Mouse (Mus musculus) limb, embryonic 12.5 days (tissue): Measurements from ENCODE around the gene Daam2. TPM values are rescaled to one million over a fixed set of nuclear protein-coding genes. Genes with fewer than 3 reads are reported as not detected.
"Not testable (repeated sequence)": the region's sequence is repeated elsewhere in the genome, so short reads cannot be mapped to it uniquely, and the experiment has no call there.

Experiments
- ATAC-seq: fragments of 200-750 bp; cut with Nextera tagmentation; 2 replicates; pipeline ENCODE4 v1.8.0; 2017; ENCODE audit warnings: low read depth, moderate TSS enrichment; ENCODE audit not compliant: insufficient number of reproducible peaks, insufficient read depth, low FRiP score, low TSS enrichment
- H3K27ac ChIP-seq: fragments of 300-500 bp; sonication (generic); 2 replicates; pipeline ENCODE4 v1.5.1; 2016; ENCODE audit warnings: mild to moderate bottlenecking, moderate library complexity
- H3K27me3 ChIP-seq: fragments of 300-500 bp; sonication (generic); 2 replicates; pipeline ENCODE4 v1.6.1; 2016; ENCODE audit warnings: mild to moderate bottlenecking, moderate library complexity
- H3K36me3 ChIP-seq: fragments of 300-500 bp; sonication (generic); 2 replicates; pipeline ENCODE4 v1.6.1; 2016; ENCODE audit warnings: mild to moderate bottlenecking, moderate library complexity
- H3K4me1 ChIP-seq: fragments of 300-500 bp; sonication (generic); replicated peaks from 2 replicates; pipeline ENCODE4 v1.6.1; 2016
- H3K4me2 ChIP-seq: fragments of 300-500 bp; sonication (generic); 2 replicates; pipeline ENCODE4 v1.6.1; 2016; ENCODE audit warnings: mild to moderate bottlenecking, moderate library complexity
- H3K4me3 ChIP-seq: fragments of 300-500 bp; sonication (generic); replicated peaks from 2 replicates; pipeline ENCODE4 v1.5.1; 2016; ENCODE audit warnings: mild to moderate bottlenecking
- H3K9ac ChIP-seq: fragments of 300-500 bp; sonication (generic); replicated peaks from 2 replicates; pipeline ENCODE4 v1.6.1; 2016; ENCODE audit warnings: mild to moderate bottlenecking, moderate library complexity
- H3K9me3 ChIP-seq: fragments of 300-500 bp; sonication (generic); 2 replicates; pipeline ENCODE4 v1.6.1; 2016; ENCODE audit warnings: mild to moderate bottlenecking, moderate library complexity
- WGBS: fragments of 180-500 bp; shearing (Covaris S2); methylation state at CpG from one replicate; pipeline ENCODE4 v1.1.7; 2016; 5-methylcytosine and 5-hydroxymethylcytosine counted together
- polyA plus RNA-seq: library from polyadenylated mRNA; unstranded; fragments of >200 nt; fragmentation: Nextera tagmentation; extraction: Ambion mirVana; gene quantifications from 2 replicates; pipeline ENCODE4 v1.2.1, GENCODE M21; 2016

Gene Daam2
- polyA plus RNA-seq, 1 experiment from 2014 or later, result 10.7 TPM

GRCm38 (mm10) chr17:49448570-49449229 is 115.4 kb downstream of the Daam2 start:
- peaks cover 6% of the 10 kb centered on the region for H3K4me1 ChIP-seq
- no peaks in the 10 kb centered on the region for H3K27me3 ChIP-seq
- no peak overlapping the region for H3K4me2 ChIP-seq
- peaks cover 41% of the 10 kb centered on the region for H3K36me3 ChIP-seq
- ATAC-seq, result no peak
- H3K4me3 ChIP-seq, result no peak overlapping the region
- WGBS, result 45% methylated on average over 9 of the region's 9 CpGs
- H3K9ac ChIP-seq, result no peak overlapping the region
- H3K9me3 ChIP-seq, result no peaks in the 10 kb centered on the region
- H3K27ac ChIP-seq, result no peak overlapping the region

GRCm38 (mm10) chr17:49442841-49443240 is 121.3 kb downstream of the Daam2 start:
- not testable (repeated sequence) for H3K9me3 ChIP-seq, H3K4me2 ChIP-seq, H3K27me3 ChIP-seq, H3K9ac ChIP-seq, ATAC-seq, H3K4me1 ChIP-seq, H3K27ac ChIP-seq, H3K4me3 ChIP-seq
- H3K36me3 ChIP-seq, result peaks cover 29% of the 10 kb centered on the region
- 36% methylated on average over 3 of the region's 3 CpGs for WGBS

GRCm38 (mm10) chr17:49440331-49441130 is 123.6 kb downstream of the Daam2 start:
- Histone ChIP-seq H3K27me3 (no peaks in the 10 kb centered on the region), H3K9me3 (0 out of 2 replicates have a peak, but pooled peaks cover 3% of the 10 kb centered on the region), H3K4me2 (no peak overlapping the region), H3K36me3 (peaks cover 38% of the 10 kb centered on the region), H3K4me1 (no peaks in the 10 kb centered on the region), H3K4me3 (no peak overlapping the region), H3K9ac (no peak overlapping the region), H3K27ac (no peak overlapping the region)
- WGBS, result 65% methylated on average over 14 of the region's 14 CpGs
- no peak for ATAC-seq

GRCm38 (mm10) chr17:49439706-49440105 is 124.4 kb downstream of the Daam2 start:
- no peak overlapping the region for H3K4me2 ChIP-seq
- peaks cover 47% of the 10 kb centered on the region for H3K36me3 ChIP-seq
- H3K9me3 ChIP-seq, result 0 out of 2 replicates have a peak, but pooled peaks cover 3% of the 10 kb centered on the region
- no peak for ATAC-seq
- no peak overlapping the region for H3K9ac ChIP-seq
- H3K27me3 ChIP-seq, result no peaks in the 10 kb centered on the region
- no peak overlapping the region for H3K27ac ChIP-seq
- H3K4me1 ChIP-seq, result no peaks in the 10 kb centered on the region
- no peak overlapping the region for H3K4me3 ChIP-seq
- WGBS, result 85% methylated on average over 4 of the region's 4 CpGs

DNA sequence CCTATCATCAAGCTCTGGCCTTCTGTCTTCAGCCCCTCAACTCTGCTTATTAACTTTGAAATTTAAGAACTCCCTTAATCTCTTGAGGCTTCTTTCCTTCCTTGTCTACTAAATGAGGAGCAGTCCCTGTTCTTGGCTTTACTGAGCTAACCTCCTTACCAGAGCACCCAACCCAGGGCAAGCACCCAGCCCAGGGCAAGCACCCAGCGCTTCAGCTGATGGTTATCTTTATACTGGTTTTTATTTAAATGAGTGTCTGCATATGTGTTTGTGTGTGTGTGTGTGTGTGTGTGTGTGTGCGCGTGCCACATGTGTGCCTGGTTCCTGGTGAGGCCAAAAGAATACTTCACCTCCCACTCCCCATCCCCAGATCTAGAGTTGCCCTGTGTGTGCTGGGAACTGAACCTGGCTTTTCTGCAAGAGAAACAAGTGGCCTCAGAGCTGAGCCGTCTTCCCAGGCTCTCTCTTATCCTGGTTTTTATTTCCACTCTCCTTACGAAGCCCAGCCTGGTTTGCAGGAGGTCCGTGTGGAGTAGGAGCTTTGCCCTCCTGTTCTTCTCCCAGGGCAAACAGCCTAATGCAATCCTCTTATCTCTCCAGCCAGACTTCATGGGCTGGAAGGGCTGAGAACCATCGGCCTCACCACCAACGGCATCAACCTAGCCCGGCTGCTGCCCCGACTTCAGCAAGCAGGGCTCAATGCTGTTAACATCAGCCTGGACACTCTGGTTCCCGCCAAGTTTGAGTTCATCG is 125.1 kb downstream of the Daam2 start:
- Histone ChIP-seq H3K4me1 (no peaks in the 10 kb centered on the region), H3K9ac (no peak overlapping the region), H3K27ac (no peak overlapping the region), H3K27me3 (no peaks in the 10 kb centered on the region), H3K4me3 (no peak overlapping the region), H3K9me3 (0 out of 2 replicates have a peak, but pooled peaks cover 3% of the 10 kb centered on the region), H3K4me2 (no peak overlapping the region), H3K36me3 (peaks cover 54% of the 10 kb centered on the region)
- ATAC-seq, result no peak
- WGBS, result 75% methylated on average over 12 of the region's 12 CpGs

DNA sequence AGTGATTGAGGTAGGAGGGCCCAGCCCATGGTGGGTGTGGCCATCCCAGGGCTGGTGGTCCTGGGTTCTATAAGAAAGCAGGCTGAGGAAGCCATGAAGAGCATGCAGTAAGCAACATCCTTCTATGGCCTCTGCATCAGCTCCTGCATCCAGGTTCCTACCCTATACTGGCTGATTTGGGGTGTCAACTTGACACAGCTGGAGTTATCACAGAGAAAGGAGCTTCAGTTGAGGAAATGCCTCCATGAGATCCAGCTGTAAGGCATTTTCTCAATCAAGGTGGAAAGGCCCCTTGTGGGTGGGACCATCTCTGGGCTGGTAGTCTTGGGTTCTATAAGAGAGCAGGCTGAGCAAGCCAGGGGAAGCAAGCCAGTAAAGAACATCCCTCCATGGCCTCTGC is 126.8 kb downstream of the Daam2 start:
- H3K27ac ChIP-seq, H3K4me2 ChIP-seq, H3K9me3 ChIP-seq, H3K27me3 ChIP-seq, ATAC-seq, H3K9ac ChIP-seq, H3K4me1 ChIP-seq, H3K4me3 ChIP-seq: not testable (repeated sequence)
- H3K36me3 ChIP-seq, result peaks cover 64% of the 10 kb centered on the region

DNA sequence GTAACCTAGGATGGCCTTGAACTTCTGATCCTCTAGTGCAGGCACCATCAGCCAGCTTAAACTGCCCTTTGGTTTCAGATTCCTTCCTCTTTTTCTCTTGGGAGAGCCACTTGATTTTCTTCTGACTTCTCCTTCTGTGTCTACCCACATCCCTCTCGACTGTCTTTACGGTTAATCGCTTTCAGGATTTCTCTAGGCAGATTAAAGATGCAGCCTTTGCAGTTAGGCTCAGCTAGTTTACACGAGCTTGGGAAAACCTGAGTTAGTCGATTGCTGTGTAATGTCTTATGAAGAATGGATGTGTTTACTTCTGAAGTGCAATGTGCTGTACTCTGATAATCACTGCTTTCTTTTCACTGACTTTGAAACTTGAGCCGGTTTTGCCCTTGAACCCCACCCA is 127.5 kb downstream of the Daam2 start:
- Histone ChIP-seq H3K9me3 (0 out of 2 replicates have a peak, but pooled peaks cover 3% of the 10 kb centered on the region), H3K27me3 (no peaks in the 10 kb centered on the region), H3K36me3 (peaks cover 64% of the 10 kb centered on the region), H3K4me1 (peaks cover 6% of the 10 kb centered on the region; the same call in 1 of the 2 replicates), H3K27ac (no peak overlapping the region), H3K4me2 (no peak overlapping the region), H3K9ac (no peak overlapping the region), H3K4me3 (no peak overlapping the region)
- ATAC-seq, result no peak
- WGBS, result 85% methylated on average over 6 of the region's 6 CpGs

DNA sequence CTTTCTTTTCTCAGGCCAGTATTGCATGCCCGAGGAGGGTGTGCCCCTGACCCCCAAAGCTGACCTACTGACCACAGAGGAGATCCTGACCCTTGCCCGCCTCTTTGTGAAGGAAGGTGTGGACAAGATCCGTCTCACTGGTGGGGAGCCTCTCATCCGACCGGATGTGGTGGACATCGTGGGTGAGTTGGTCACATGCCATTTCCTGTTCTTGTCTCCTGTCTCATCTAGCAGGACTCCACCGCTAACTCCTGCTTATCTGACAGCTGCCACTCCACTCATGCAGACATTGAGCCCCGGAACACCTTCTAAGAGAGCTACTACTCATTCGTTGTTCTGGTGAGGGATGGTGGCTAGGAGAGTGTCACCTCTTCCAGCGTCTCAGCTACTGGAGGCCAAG is 129.1 kb downstream of the Daam2 start:
- ATAC-seq, result no peak
- H3K4me3 ChIP-seq, result no peak overlapping the region
- peaks cover 7% of the 10 kb centered on the region for H3K4me1 ChIP-seq
- 95% methylated on average over 10 of the region's 10 CpGs for WGBS
- no peaks in the 10 kb centered on the region for H3K27me3 ChIP-seq
- no peak overlapping the region for H3K4me2 ChIP-seq
- H3K9me3 ChIP-seq, result 0 out of 2 replicates have a peak, but pooled peaks cover 3% of the 10 kb centered on the region
- no peak overlapping the region for H3K9ac ChIP-seq
- H3K27ac ChIP-seq, result no peak overlapping the region
- H3K36me3 ChIP-seq, result peaks cover 56% of the 10 kb centered on the region

- Histone ChIP-seq H3K9me3 (0 out of 2 replicates have a peak, but pooled peaks cover 3% of the 10 kb centered on the region), H3K9ac (no peak overlapping the region), H3K4me3 (no peak overlapping the region), H3K4me2 (no peak overlapping the region), H3K36me3 (peaks cover 47% of the 10 kb centered on the region), H3K27me3 (no peaks in the 10 kb centered on the region), H3K27ac (no peak overlapping the region), H3K4me1 (peaks cover 16% of the 10 kb centered on the region)
- no peak for ATAC-seq
- 81% methylated on average over 6 of the region's 6 CpGs for WGBS
Observed at GRCm38 (mm10) chr17:49434236-49434635, 129.9 kb downstream of the Daam2 start.

GRCm38 (mm10) chr17:49433071-49433470 is 131.1 kb downstream of the Daam2 start:
- Histone ChIP-seq H3K9ac (no peak overlapping the region), H3K4me3 (no peak overlapping the region), H3K4me1 (peaks cover 22% of the 10 kb centered on the region), H3K4me2 (no peak overlapping the region), H3K9me3 (0 out of 2 replicates have a peak, but pooled peaks cover 3% of the 10 kb centered on the region), H3K27me3 (no peaks in the 10 kb centered on the region), H3K27ac (no peak overlapping the region), H3K36me3 (peaks cover 36% of the 10 kb centered on the region)
- ATAC-seq, result no peak
- WGBS, result 94% methylated on average over 6 of the region's 6 CpGs
